Mouse (Mus musculus): ENCODE results near the gene Pfkfb4. TPM values are rescaled to one million over a fixed set of nuclear protein-coding genes. Genes with fewer than 3 reads are reported as not detected.

Gene Pfkfb4
- 2.8 TPM for polyA plus RNA-seq (2014; fragmentation: Illumina TruSeq; extraction: RNeasy Lipid Tissue Mini Kit (QIAGEN cat#74804); ENCODE audit: low replicate concordance)

DNA sequence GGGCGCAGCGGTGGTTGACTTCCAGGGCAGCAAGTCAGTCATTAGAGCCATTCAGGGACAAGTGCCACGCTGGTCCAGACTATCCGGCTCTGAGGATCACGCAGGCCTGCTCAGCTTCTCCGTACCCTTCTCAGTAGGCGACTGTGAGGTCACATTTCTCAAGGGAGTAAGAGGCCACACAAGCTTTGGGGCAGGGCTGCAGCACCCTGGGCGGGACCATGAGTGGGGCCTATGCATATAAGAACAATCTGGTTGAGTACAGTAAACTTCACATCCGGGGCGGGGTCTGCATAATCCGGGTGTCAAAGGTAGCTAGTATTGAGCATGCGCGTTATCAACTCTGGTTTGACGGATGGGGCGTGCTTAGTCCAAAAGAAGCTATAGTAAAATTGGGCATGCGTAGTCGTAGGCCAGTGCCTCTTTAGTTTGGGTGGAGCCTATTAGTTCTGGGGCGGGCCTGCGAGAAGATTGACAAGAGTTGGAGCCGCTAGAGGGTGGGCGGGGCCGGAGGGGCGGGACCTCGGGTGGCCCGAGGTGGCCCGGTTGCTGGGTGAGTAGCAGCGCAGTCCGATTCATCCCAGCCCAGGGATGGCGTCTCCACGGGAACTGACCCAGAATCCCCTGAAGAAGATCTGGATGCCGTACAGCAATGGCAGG lies at the start of gene Pfkfb4:
TSS of gene Pfkfb4 (plus strand) at position 351 of the 657 bp plus-strand sequence.

GRCm38 (mm10) chr9:108953081-108953636 lies 38.4 kb upstream of the Pfkfb4 start, which contains the start of gene Col7a1:
Gene Col7a1, plus strand, starts transcription at chr9:108953586.

DNA sequence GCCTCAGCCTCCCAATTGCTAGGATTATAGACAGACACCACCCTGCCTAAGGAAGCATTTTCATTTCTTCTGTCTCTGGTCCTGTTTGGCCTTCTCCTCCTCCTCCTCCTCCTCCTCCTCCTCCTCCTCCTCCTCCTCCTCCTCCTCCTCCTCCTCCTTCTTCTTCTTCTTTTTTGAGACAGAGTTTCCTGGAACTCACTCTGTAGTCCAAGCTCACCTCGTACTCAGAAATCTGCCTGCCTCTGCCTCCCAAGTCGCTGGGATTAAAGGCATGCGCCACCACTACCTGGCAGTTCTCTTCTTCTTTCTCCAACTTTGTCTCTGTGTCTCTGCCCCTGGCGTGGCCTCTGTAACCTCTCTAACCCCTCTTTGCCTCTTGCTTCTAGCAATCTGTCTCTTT lies 5.9 kb upstream of the Pfkfb4 start, which contains the start of gene Ucn2:
TSS of gene Ucn2 (plus strand) at position 301 of the 400 bp plus-strand sequence.

GRCm38 (mm10) chr9:109038086-109038895 lies 46.7 kb downstream of the Pfkfb4 start, which contains the start of gene Shisa5:
Gene Shisa5, plus strand, starts transcription at chr9:109038565.

DNA sequence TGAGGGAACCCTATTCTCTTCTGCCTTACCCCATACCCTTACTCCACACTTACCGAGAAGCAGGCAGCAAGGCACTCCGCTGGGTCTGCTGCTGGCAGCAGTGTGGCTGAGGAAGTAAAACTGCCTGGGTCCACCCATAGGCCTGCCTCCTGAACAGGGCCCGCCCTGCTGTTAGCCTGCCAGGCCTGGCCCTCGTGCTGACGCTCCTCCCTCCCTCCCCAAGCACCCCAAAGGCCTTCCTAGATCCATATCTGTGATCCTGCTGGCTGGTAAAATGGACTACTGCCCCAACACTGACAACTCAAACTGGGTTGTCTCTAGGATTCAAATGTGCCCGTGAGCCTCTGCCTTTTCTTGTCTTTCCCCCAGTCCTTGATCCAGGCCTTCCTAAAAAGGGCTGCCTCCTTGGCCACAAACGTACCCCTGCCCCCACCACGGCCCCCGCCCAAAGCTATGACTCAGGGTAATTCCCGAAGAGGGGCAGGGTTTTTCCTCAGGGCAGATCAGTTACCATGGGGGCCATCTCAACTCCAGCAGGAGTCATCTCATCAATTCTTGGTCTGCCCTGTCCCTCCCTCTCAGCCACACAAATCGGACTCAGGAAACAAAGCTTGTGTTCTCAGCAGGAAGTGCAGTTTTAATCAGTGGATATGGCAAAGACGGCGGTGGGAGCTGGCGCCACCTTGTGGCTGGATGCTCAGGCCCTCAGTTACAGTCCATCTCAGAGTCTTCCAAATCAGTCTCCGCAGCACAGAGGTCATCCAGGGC lies 67.7 kb downstream of the Pfkfb4 start, which contains the start of gene Trex1:
TSS of gene Trex1 (minus strand) at position 599 of the 768 bp plus-strand sequence.

GRCm38 (mm10) chr9:109073661-109074573 lies 82.3 kb downstream of the Pfkfb4 start, which contains the start of gene Atrip:
Gene Atrip, minus strand, starts transcription at chr9:109074124.

Other genes with a start within 250 kb of the Pfkfb4 start
- 206 TPM for gene Ip6k2, start 208.0 kb upstream of the Pfkfb4 start, polyA plus RNA-seq (2014; fragmentation: Illumina TruSeq; extraction: RNeasy Lipid Tissue Mini Kit (QIAGEN cat#74804); ENCODE audit: low replicate concordance)
- gene Nckipsd, start 183.4 kb upstream of the Pfkfb4 start, polyA plus RNA-seq (2014; fragmentation: Illumina TruSeq; extraction: RNeasy Lipid Tissue Mini Kit (QIAGEN cat#74804); ENCODE audit: low replicate concordance): 0.19 TPM
- gene Celsr3, start 165.5 kb upstream of the Pfkfb4 start, polyA plus RNA-seq (2014; fragmentation: Illumina TruSeq; extraction: RNeasy Lipid Tissue Mini Kit (QIAGEN cat#74804); ENCODE audit: low replicate concordance): not detected
- gene Slc26a6, start 138.5 kb upstream of the Pfkfb4 start, polyA plus RNA-seq (2014; fragmentation: Illumina TruSeq; extraction: RNeasy Lipid Tissue Mini Kit (QIAGEN cat#74804); ENCODE audit: low replicate concordance): 23.9 TPM
- 0.82 TPM for gene Tmem89, start 77.2 kb upstream of the Pfkfb4 start, polyA plus RNA-seq (2014; fragmentation: Illumina TruSeq; extraction: RNeasy Lipid Tissue Mini Kit (QIAGEN cat#74804); ENCODE audit: low replicate concordance)
- gene Uqcrc1, start 55.1 kb upstream of the Pfkfb4 start, polyA plus RNA-seq (2014; fragmentation: Illumina TruSeq; extraction: RNeasy Lipid Tissue Mini Kit (QIAGEN cat#74804); ENCODE audit: low replicate concordance): 42.5 TPM
- not detected for gene Col7a1, start 38.2 kb upstream of the Pfkfb4 start, polyA plus RNA-seq (2014; fragmentation: Illumina TruSeq; extraction: RNeasy Lipid Tissue Mini Kit (QIAGEN cat#74804); ENCODE audit: low replicate concordance)
- gene Ucn2, start 5.8 kb upstream of the Pfkfb4 start, polyA plus RNA-seq (2014; fragmentation: Illumina TruSeq; extraction: RNeasy Lipid Tissue Mini Kit (QIAGEN cat#74804); ENCODE audit: low replicate concordance): not detected
- gene Shisa5, start 46.8 kb downstream of the Pfkfb4 start, polyA plus RNA-seq (2014; fragmentation: Illumina TruSeq; extraction: RNeasy Lipid Tissue Mini Kit (QIAGEN cat#74804); ENCODE audit: low replicate concordance): 11.5 TPM
- gene Trex1, start 68.0 kb downstream of the Pfkfb4 start, polyA plus RNA-seq (2014; fragmentation: Illumina TruSeq; extraction: RNeasy Lipid Tissue Mini Kit (QIAGEN cat#74804); ENCODE audit: low replicate concordance): not detected
- gene Atrip, start 82.3 kb downstream of the Pfkfb4 start, polyA plus RNA-seq (2014; fragmentation: Illumina TruSeq; extraction: RNeasy Lipid Tissue Mini Kit (QIAGEN cat#74804); ENCODE audit: low replicate concordance): 2.8 TPM
- 1.1 TPM for gene Ccdc51, start 90.7 kb downstream of the Pfkfb4 start, polyA plus RNA-seq (2014; fragmentation: Illumina TruSeq; extraction: RNeasy Lipid Tissue Mini Kit (QIAGEN cat#74804); ENCODE audit: low replicate concordance)
- 1,283 TPM for gene Tma7, start 90.8 kb downstream of the Pfkfb4 start, polyA plus RNA-seq (2014; fragmentation: Illumina TruSeq; extraction: RNeasy Lipid Tissue Mini Kit (QIAGEN cat#74804); ENCODE audit: low replicate concordance)
- gene Plxnb1, start 103.6 kb downstream of the Pfkfb4 start, polyA plus RNA-seq (2014; fragmentation: Illumina TruSeq; extraction: RNeasy Lipid Tissue Mini Kit (QIAGEN cat#74804); ENCODE audit: low replicate concordance): 0.07 TPM
- gene Fbxw21, start 170.3 kb downstream of the Pfkfb4 start, polyA plus RNA-seq (2014; fragmentation: Illumina TruSeq; extraction: RNeasy Lipid Tissue Mini Kit (QIAGEN cat#74804); ENCODE audit: low replicate concordance): not detected
- gene Fbxw13, start 204.2 kb downstream of the Pfkfb4 start, polyA plus RNA-seq (2014; fragmentation: Illumina TruSeq; extraction: RNeasy Lipid Tissue Mini Kit (QIAGEN cat#74804); ENCODE audit: low replicate concordance): not detected
- not detected for gene Fbxw20, start 243.0 kb downstream of the Pfkfb4 start, polyA plus RNA-seq (2014; fragmentation: Illumina TruSeq; extraction: RNeasy Lipid Tissue Mini Kit (QIAGEN cat#74804); ENCODE audit: low replicate concordance)

All from small intestine, adult 10 weeks (tissue).